Mouse (Mus musculus) stomach, embryonic 16.5 days (tissue): ENCODE results near the gene Mier1. TPM values are rescaled to one million over a fixed set of nuclear protein-coding genes. Genes with fewer than 3 reads are reported as not detected.
"Not testable (repeated sequence)": the region's sequence is repeated elsewhere in the genome, so short reads cannot be mapped to it uniquely, and the experiment has no call there.

Experiments
- ATAC-seq: fragments of 200-750 bp; cut with Nextera tagmentation; 2 replicates; pipeline ENCODE4 v1.8.0; 2017; ENCODE audit warnings: moderate number of reproducible peaks, moderate TSS enrichment; ENCODE audit not compliant: insufficient read depth, low FRiP score
- H3K27ac ChIP-seq: fragments of 300-500 bp; sonication (generic); 2 replicates; pipeline ENCODE4 v1.5.1; 2014; ENCODE audit warnings: low read length
- H3K27me3 ChIP-seq: fragments of 300-500 bp; sonication (generic); 2 replicates; pipeline ENCODE4 v1.6.1; 2014; ENCODE audit warnings: low read length, control low read depth, mixed read lengths; ENCODE audit not compliant: control insufficient read depth, insufficient read depth
- H3K36me3 ChIP-seq: fragments of 300-500 bp; sonication (generic); 2 replicates; pipeline ENCODE4 v1.6.1; 2014; ENCODE audit warnings: low read length; ENCODE audit not compliant: control insufficient read depth, insufficient read depth
- H3K4me1 ChIP-seq: fragments of 300-500 bp; sonication (generic); 2 replicates; pipeline ENCODE4 v1.6.1; 2014; ENCODE audit warnings: low read length, control low read depth, mixed read lengths; ENCODE audit not compliant: control insufficient read depth, insufficient read depth
- H3K4me2 ChIP-seq: fragments of 300-500 bp; sonication (generic); 2 replicates; pipeline ENCODE4 v1.6.1; 2014; ENCODE audit warnings: low read depth, low read length, mixed read lengths
- H3K4me3 ChIP-seq: fragments of 300-500 bp; sonication (generic); replicated peaks from 2 replicates; pipeline ENCODE4 v1.5.1; 2014; ENCODE audit warnings: mild to moderate bottlenecking, low read length
- H3K9ac ChIP-seq: fragments of 300-500 bp; sonication (generic); 2 replicates; pipeline ENCODE4 v1.6.1; 2014; ENCODE audit warnings: low read length
- H3K9me3 ChIP-seq: fragments of 300-500 bp; sonication (generic); replicated peaks from 2 replicates; pipeline ENCODE4 v1.6.1; 2016; ENCODE audit warnings: low read length, control low read depth; ENCODE audit not compliant: control insufficient read depth
- WGBS: fragments of 180-500 bp; shearing (Covaris S2); extraction: QIAGEN DNeasy Blood & Tissue Kit; methylation state at CpG from one replicate; pipeline ENCODE4 v1.1.7; 2014; 5-methylcytosine and 5-hydroxymethylcytosine counted together
- polyA plus RNA-seq: library from polyadenylated mRNA; unstranded; fragments of >200 nt; fragmentation: Nextera tagmentation; extraction: Ambion mirVana; gene quantifications from 2 replicates; pipeline ENCODE4 v1.2.1, GENCODE M21; 2015

The Mier1 gene
- polyA plus RNA-seq, 1 experiment from 2014 or later = 39.6 TPM

DNA sequence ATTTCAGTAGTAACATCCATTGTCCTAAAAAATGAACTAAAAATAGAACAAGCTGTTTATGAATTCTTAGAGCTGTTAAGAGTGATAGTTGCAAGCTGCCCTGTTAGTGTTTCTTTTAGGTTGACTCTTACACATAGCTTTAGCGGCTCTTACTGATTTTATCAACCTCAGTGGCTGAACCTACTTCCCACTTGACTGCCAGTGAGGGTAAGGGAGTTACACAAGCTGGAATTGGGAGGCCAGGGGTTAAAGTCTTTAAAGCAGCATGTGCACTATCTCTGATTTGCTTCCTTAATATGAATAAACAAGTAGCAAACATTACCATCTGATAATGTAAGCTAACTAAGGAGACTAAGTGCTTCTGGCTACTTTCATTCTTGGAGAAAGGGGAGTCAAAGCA, 22.8 kb downstream of the Mier1 start:
- Histone ChIP-seq H3K4me2 (no peak overlapping the region), H3K36me3 (no peaks in the 10 kb centered on the region), H3K9me3 (no peaks in the 10 kb centered on the region), H3K4me3 (no peak overlapping the region), H3K9ac (no peak overlapping the region), H3K4me1 (no peaks in the 10 kb centered on the region), H3K27me3 (no peaks in the 10 kb centered on the region), H3K27ac (no peak overlapping the region)
- ATAC-seq = no peak
- WGBS = 53% methylated on average over 1 of the region's 1 CpGs

DNA sequence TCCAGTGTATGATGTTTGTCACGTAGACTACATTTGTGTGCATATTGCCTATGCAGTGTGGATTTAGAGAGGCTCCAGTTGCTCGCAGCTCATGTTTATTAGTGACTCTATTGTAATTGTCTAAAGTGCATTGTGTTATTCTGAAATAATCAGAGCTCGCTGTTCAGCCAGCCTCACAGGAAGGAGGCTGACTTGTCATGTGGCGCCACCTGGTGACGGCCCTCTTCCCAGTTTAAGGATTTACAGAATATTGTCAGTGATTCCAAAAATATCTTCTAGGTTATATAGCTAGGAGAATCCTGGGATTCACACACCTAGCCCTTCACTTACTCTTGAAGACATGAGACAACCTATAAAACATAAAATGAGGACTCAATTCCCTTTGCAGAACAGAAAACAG, 32.1 kb downstream of the Mier1 start:
- ATAC-seq = no peak
- no peak overlapping the region for H3K4me2 ChIP-seq
- peaks cover 13% of the 10 kb centered on the region for H3K36me3 ChIP-seq
- no peak overlapping the region for H3K27ac ChIP-seq
- no peaks in the 10 kb centered on the region for H3K9me3 ChIP-seq
- no peak overlapping the region for H3K9ac ChIP-seq
- H3K4me1 ChIP-seq = no peaks in the 10 kb centered on the region
- no peak overlapping the region for H3K4me3 ChIP-seq
- WGBS = 38% methylated on average over 5 of the region's 5 CpGs
- H3K27me3 ChIP-seq = no peaks in the 10 kb centered on the region

- 80% methylated on average over 5 of the region's 5 CpGs for WGBS
- ATAC-seq = no peak
- H3K9me3 ChIP-seq = no peaks in the 10 kb centered on the region
- H3K36me3 ChIP-seq = peaks cover 21% of the 10 kb centered on the region; the same call in 1 of the 2 replicates
- H3K27ac ChIP-seq = no peak overlapping the region
- H3K9ac ChIP-seq = no peak overlapping the region
- no peak overlapping the region for H3K4me3 ChIP-seq
- H3K4me1 ChIP-seq = no peaks in the 10 kb centered on the region
- no peak overlapping the region for H3K4me2 ChIP-seq
- no peaks in the 10 kb centered on the region for H3K27me3 ChIP-seq
Measured at GRCm38 (mm10) chr4:103151946-103152345, 37.8 kb downstream of the Mier1 start.

- H3K36me3 ChIP-seq = peaks cover 22% of the 10 kb centered on the region; the same call in 1 of the 2 replicates
- ATAC-seq = no peak
- WGBS = 93% methylated on average over 4 of the region's 4 CpGs
Measured at GRCm38 (mm10) chr4:103158781-103159180, 44.6 kb downstream of the Mier1 start.

GRCm38 (mm10) chr4:103166198-103166597, 52.0 kb downstream of the Mier1 start:
- H3K9me3 ChIP-seq, H3K9ac ChIP-seq, H3K4me2 ChIP-seq, H3K4me3 ChIP-seq, H3K4me1 ChIP-seq, H3K27ac ChIP-seq, ATAC-seq, H3K27me3 ChIP-seq: not testable (repeated sequence)
- peaks cover 19% of the 10 kb centered on the region for H3K36me3 ChIP-seq
- WGBS = 88% methylated on average over 1 of the region's 1 CpGs

More at GRCm38 (mm10) chr4:103158781-103159180, 44.6 kb downstream of the Mier1 start:
- Histone ChIP-seq H3K27ac (no peak overlapping the region), H3K4me2 (no peak overlapping the region), H3K27me3 (no peaks in the 10 kb centered on the region), H3K9me3 (no peaks in the 10 kb centered on the region), H3K4me1 (no peaks in the 10 kb centered on the region), H3K9ac (no peak overlapping the region), H3K4me3 (no peak overlapping the region)

- H3K27ac ChIP-seq = no peak overlapping the region
- H3K4me3 ChIP-seq = no peak overlapping the region
- no peaks in the 10 kb centered on the region for H3K27me3 ChIP-seq
- no peak overlapping the region for H3K9ac ChIP-seq
- no peaks in the 10 kb centered on the region for H3K36me3 ChIP-seq
- H3K4me1 ChIP-seq = no peaks in the 10 kb centered on the region
- ATAC-seq = no peak
- H3K9me3 ChIP-seq = no peaks in the 10 kb centered on the region
- H3K4me2 ChIP-seq = no peak overlapping the region
- WGBS = 91% methylated on average over 3 of the region's 3 CpGs
Measured at GRCm38 (mm10) chr4:103171256-103171655, 57.1 kb downstream of the Mier1 start.

GRCm38 (mm10) chr4:103173507-103173906, 59.3 kb downstream of the Mier1 start:
- Histone ChIP-seq H3K36me3 (no peaks in the 10 kb centered on the region), H3K9me3 (no peaks in the 10 kb centered on the region), H3K4me2 (no peak overlapping the region), H3K27me3 (no peaks in the 10 kb centered on the region), H3K9ac (no peak overlapping the region), H3K4me3 (no peak overlapping the region), H3K4me1 (peaks cover 7% of the 10 kb centered on the region), H3K27ac (peak overlapping the region; percentile 43; the same call in 1 of the 2 replicates)
- ATAC-seq = no peak
- WGBS = 56% methylated on average over 6 of the region's 6 CpGs

GRCm38 (mm10) chr4:103174001-103174400, 59.8 kb downstream of the Mier1 start:
- no peak overlapping the region for H3K4me2 ChIP-seq
- H3K27ac ChIP-seq = no peak overlapping the region
- H3K4me1 ChIP-seq = peaks cover 11% of the 10 kb centered on the region
- no peaks in the 10 kb centered on the region for H3K36me3 ChIP-seq
- WGBS = 89% methylated on average over 7 of the region's 7 CpGs
- H3K4me3 ChIP-seq = no peak overlapping the region
- ATAC-seq = no peak
- H3K27me3 ChIP-seq = no peaks in the 10 kb centered on the region
- H3K9ac ChIP-seq = no peak overlapping the region
- no peaks in the 10 kb centered on the region for H3K9me3 ChIP-seq

GRCm38 (mm10) chr4:103177681-103178080, 63.5 kb downstream of the Mier1 start:
- Histone ChIP-seq H3K36me3 (no peaks in the 10 kb centered on the region), H3K4me3 (no peak overlapping the region), H3K27ac (peak overlapping the region; percentile 79), H3K4me1 (peaks cover 16% of the 10 kb centered on the region), H3K4me2 (no peak overlapping the region), H3K9me3 (no peaks in the 10 kb centered on the region), H3K9ac (no peak overlapping the region), H3K27me3 (no peaks in the 10 kb centered on the region)
- WGBS = 90% methylated on average over 1 of the region's 1 CpGs
- no peak for ATAC-seq
